Mouse (Mus musculus) heart, embryonic 11.5 days (tissue): ENCODE data around the gene Impg1. TPM values are rescaled to one million over a fixed set of nuclear protein-coding genes. Genes with fewer than 3 reads are reported as not detected.
"Not testable (repeated sequence)": the region's sequence is repeated elsewhere in the genome, so short reads cannot be mapped to it uniquely, and the experiment has no call there.

Source experiments
- ATAC-seq: fragments of 200-750 bp; cut with Nextera tagmentation; replicated peaks from 2 replicates; pipeline ENCODE4 v1.8.0; 2017; ENCODE audit warnings: moderate library complexity; ENCODE audit not compliant: insufficient number of reproducible peaks, low FRiP score, low TSS enrichment
- H3K27ac ChIP-seq: fragments of 300-500 bp; sonication (generic); 2 replicates; pipeline ENCODE4 v1.5.1; 2014; ENCODE audit warnings: mild to moderate bottlenecking, low read depth, low read length
- H3K27me3 ChIP-seq: fragments of 300-500 bp; sonication (generic); 2 replicates; pipeline ENCODE4 v1.6.1; 2014; ENCODE audit warnings: mild to moderate bottlenecking, low read length, mixed read lengths; ENCODE audit not compliant: control insufficient read depth, insufficient read depth
- H3K36me3 ChIP-seq: fragments of 300-500 bp; sonication (generic); 2 replicates; pipeline ENCODE4 v1.6.1; 2014; ENCODE audit warnings: mild to moderate bottlenecking, low read length, moderate library complexity, mixed read lengths; ENCODE audit not compliant: control insufficient read depth, insufficient read depth
- H3K4me1 ChIP-seq: fragments of 300-500 bp; sonication (generic); 2 replicates; pipeline ENCODE4 v1.6.1; 2014; ENCODE audit warnings: low read length; ENCODE audit not compliant: control insufficient read depth, insufficient read depth
- H3K4me2 ChIP-seq: fragments of 300-500 bp; sonication (generic); 2 replicates; pipeline ENCODE4 v1.6.1; 2014; ENCODE audit warnings: mild to moderate bottlenecking, moderate library complexity
- H3K4me3 ChIP-seq: fragments of 300-500 bp; sonication (generic); 2 replicates; pipeline ENCODE4 v1.5.1; 2014; ENCODE audit warnings: low read depth, low read length
- H3K9ac ChIP-seq: fragments of 300-500 bp; sonication (generic); 2 replicates; pipeline ENCODE4 v1.6.1; 2014; ENCODE audit warnings: mild to moderate bottlenecking, low read depth, low read length, moderate library complexity
- H3K9me3 ChIP-seq: fragments of 300-500 bp; sonication (generic); replicated peaks from 2 replicates; pipeline ENCODE4 v1.6.1; 2016; ENCODE audit warnings: low read length; ENCODE audit not compliant: control insufficient read depth
- WGBS: fragments of 180-500 bp; shearing (Covaris S2); extraction: QIAGEN DNeasy Blood & Tissue Kit; methylation state at CpG from one replicate; pipeline ENCODE4 v1.1.7; 2014; ENCODE audit not compliant: insufficient replicate concordance; 5-methylcytosine and 5-hydroxymethylcytosine counted together
- polyA plus RNA-seq: library from polyadenylated mRNA; unstranded; fragments of >200 nt; fragmentation: Nextera tagmentation; extraction: Ambion mirVana; gene quantifications from 2 replicates; pipeline ENCODE4 v1.2.1, GENCODE M21; 2014

Gene Impg1
- polyA plus RNA-seq, 1 experiment from 2014 or later, result 0.14 TPM

DNA sequence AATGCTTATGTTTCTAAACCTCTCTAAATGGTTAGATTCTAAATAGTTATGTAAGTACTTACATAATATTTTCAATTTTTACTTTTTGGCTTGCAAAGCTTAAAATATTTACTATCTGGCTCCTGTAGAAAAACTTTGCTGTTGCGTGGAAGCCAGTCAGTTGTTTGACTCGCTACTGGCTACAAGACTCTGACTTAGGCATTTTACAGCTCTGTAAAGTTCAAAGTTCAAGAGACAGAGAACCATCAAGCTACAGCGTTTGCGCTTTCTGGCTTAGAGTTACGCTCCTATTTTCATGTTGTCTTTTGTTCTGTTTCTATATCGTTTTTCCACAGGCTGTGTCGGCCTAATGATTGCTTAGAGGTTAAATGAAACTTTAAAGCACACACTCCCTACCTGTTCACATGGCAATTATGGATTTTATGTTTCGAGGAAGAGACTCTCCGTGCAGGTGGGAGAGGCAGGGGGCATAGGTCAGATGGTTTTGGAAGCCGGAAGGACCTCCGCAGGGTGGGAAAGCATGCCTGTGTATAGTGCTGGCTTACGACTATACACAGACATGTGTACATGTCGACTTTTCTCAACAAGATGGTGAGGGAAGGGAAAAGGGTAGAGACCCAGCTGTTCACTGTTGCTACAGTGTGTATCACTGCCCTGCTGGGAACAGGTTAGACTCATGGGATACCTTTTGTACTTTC lies 129.5 kb downstream of the Impg1 start:
- Histone ChIP-seq H3K9ac (no peak overlapping the region), H3K9me3 (no peaks in the 10 kb centered on the region), H3K27me3 (no peaks in the 10 kb centered on the region), H3K27ac (no peak overlapping the region), H3K4me1 (no peaks in the 10 kb centered on the region), H3K36me3 (no peaks in the 10 kb centered on the region), H3K4me3 (no peak overlapping the region), H3K4me2 (no peak overlapping the region)
- no peak for ATAC-seq
- WGBS, result 85% methylated on average over 13 of the region's 13 CpGs

DNA sequence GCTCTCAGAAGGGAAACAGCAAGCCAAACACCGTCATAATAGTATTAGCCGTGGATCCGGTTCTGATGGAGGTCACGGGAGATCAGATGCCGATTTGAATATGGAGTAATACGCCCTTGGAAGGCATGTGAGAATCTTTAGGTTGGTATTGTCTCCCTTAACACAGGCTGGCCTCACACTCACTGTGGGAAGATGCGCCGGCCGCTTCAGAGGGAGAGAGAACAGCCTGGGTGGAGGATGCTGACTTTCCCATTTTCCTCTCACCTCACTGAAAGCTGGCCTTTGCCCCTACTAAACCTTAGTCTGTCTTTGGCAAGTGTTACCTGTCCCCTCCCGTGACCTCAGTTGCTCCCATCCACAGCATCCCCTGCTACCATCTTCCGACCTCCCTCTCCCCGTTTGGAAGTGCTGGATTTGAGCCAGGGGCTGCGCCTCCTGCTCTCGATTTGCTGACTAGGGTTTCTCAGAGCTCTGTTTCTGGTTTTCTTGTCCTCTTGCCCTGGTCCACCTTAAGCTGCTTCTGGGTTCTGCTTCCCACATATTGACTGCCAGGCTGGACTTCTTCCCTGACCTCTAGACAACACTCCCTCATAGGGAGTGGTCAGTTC lies 131.2 kb downstream of the Impg1 start:
- Histone ChIP-seq H3K4me1 (no peaks in the 10 kb centered on the region), H3K27me3 (no peaks in the 10 kb centered on the region), H3K36me3 (no peaks in the 10 kb centered on the region), H3K4me3 (no peak overlapping the region), H3K4me2 (no peak overlapping the region), H3K9me3 (no peaks in the 10 kb centered on the region), H3K9ac (no peak overlapping the region), H3K27ac (no peak overlapping the region)
- WGBS, result 70% methylated on average over 14 of the region's 14 CpGs
- ATAC-seq, result no peak

DNA sequence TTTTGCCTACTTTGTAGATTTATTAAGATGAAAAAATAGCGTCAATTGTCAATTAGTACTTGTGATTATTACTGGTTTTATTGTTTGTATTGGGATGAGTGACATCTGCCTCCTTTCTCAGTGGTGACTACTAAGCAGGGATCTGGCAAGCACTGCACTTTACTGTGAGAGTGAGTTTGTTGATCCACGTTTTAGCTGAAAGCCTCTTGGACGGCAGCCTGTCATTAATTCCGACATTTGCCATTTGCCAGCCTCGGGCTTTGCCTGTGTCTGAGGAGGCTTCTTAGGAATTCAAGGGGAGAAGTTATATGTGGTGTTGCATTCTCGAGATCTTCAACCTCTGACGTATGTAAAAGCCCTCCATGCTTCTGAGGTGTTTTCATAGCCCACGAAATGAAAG lies 131.8 kb downstream of the Impg1 start:
- Histone ChIP-seq H3K27ac (no peak overlapping the region), H3K27me3 (no peaks in the 10 kb centered on the region), H3K4me3 (no peak overlapping the region), H3K9ac (no peak overlapping the region), H3K4me2 (no peak overlapping the region), H3K36me3 (no peaks in the 10 kb centered on the region), H3K9me3 (no peaks in the 10 kb centered on the region), H3K4me1 (no peaks in the 10 kb centered on the region)
- ATAC-seq, result no peak
- WGBS, result 48% methylated on average over 8 of the region's 8 CpGs

DNA sequence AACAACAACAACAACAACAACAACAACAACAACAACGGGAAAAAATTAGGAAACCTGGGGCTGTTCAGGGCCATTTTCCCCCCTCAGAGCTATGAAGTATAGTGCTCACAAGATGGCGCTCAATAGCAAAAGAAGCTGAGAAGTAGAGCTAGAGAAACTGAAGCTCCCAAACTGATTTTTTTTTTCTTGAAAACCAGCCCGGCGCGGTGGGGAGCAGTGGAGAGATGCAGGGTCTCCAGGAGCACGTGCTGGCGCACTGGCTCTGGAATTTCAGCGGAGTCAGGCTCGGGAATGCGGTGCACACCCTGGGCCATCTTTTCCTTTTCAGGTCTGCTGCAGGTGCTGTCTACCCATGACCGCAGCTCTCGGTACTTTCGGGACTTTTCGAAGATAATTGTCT lies 133.1 kb downstream of the Impg1 start:
- Histone ChIP-seq H3K9me3 (no peaks in the 10 kb centered on the region), H3K9ac (peak overlapping the region; percentile 50; the same call in 1 of the 2 replicates), H3K36me3 (no peaks in the 10 kb centered on the region), H3K27ac (no peak overlapping the region), H3K4me3 (peak overlapping the region; percentile 32), H3K4me2 (peak overlapping the region; percentile 68), H3K4me1 (no peaks in the 10 kb centered on the region), H3K27me3 (no peaks in the 10 kb centered on the region)
- peak; percentile 57 for ATAC-seq
- WGBS, result 23% methylated on average over 14 of the region's 14 CpGs

DNA sequence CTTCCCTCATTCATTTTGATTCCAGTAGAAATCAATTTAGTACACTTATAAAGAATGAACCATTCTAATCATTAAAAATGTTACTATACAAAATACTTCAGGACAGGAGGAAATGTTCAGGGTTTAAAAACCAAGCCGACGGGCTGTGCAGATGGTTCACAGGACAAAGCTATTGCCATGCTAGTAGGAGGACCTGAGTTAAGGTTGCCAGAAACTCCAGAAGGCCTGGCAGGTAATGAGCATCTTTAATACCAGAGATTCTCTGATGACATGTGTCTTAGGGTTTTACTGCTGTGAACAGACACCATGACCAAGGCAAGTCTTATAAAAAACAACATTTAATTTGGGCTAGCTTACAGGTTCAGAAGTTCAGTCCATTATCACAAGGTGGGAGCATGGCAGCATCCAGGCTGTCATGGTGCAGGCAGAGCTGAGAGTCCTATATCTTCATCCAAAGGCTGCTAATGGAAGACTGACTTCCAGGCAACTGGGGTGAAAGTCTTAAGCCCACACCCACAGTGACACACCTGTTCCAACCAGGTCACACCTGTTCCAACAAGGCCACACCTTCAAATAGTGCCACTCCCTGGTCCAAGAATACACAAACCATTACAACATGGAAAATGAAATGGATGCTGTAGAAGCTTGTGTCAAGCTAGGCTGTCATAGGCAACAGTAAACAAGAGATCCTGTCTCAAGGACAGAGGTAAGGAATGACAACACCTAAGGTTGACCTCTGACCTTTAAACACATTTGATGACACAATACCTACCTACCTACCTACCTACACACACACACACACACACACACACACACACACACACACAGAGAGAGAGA lies 144.0 kb downstream of the Impg1 start:
- H3K4me2 ChIP-seq, ATAC-seq, H3K4me1 ChIP-seq, H3K27ac ChIP-seq, H3K9ac ChIP-seq, H3K36me3 ChIP-seq, H3K9me3 ChIP-seq, H3K27me3 ChIP-seq, H3K4me3 ChIP-seq: not testable (repeated sequence)
- 95% methylated on average over 2 of the region's 2 CpGs for WGBS

DNA sequence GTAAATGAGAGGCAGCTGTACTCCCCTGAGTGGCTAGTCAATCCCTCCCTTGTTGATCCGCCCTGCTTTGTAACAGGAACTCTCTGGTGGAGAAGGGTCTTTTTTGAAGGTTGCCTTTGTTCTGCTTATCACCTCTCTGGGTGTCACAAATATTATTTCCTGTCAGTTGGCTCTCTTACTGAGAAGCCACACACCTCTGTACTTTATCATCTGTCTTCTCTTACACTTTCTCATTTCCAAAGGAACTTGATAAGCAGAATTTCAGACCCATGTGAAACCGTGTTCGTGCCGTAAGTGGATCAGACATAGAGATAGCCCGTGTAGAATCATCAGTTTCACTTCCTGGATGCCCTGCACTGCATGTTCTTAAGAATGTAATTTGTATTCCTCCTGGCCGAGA lies 147.3 kb downstream of the Impg1 start:
- Histone ChIP-seq H3K9me3 (no peaks in the 10 kb centered on the region), H3K4me3 (no peak overlapping the region), H3K9ac (no peak overlapping the region), H3K36me3 (no peaks in the 10 kb centered on the region), H3K4me2 (no peak overlapping the region), H3K27ac (no peak overlapping the region), H3K27me3 (no peaks in the 10 kb centered on the region), H3K4me1 (no peaks in the 10 kb centered on the region)
- 51% methylated on average over 6 of the region's 6 CpGs for WGBS
- ATAC-seq, result no peak

DNA sequence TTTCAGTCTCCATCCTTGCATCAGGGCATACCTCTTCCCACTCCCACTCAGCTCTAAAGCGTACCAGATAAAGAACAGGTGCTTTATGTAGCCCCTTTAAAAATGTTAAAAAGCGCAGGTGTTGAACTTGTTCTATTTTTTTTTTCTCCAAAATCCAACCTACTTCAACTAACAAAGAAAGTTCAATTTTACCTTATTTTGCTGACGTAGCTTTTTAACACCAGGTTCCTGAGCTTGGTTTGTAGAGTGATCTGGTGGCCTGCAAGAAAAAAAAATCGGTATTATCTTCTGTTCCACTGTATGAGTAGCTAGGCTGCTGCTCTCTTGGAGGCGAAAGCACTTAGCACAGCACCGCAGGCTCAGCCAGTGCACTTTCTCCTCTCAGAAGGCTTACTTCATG lies 149.4 kb downstream of the Impg1 start:
- WGBS, result 83% methylated on average over 6 of the region's 6 CpGs
- Histone ChIP-seq H3K4me2 (no peak overlapping the region), H3K4me1 (no peaks in the 10 kb centered on the region), H3K27me3 (no peaks in the 10 kb centered on the region), H3K9ac (no peak overlapping the region), H3K9me3 (no peaks in the 10 kb centered on the region), H3K27ac (no peak overlapping the region), H3K36me3 (no peaks in the 10 kb centered on the region), H3K4me3 (no peak overlapping the region)
- no peak for ATAC-seq

DNA sequence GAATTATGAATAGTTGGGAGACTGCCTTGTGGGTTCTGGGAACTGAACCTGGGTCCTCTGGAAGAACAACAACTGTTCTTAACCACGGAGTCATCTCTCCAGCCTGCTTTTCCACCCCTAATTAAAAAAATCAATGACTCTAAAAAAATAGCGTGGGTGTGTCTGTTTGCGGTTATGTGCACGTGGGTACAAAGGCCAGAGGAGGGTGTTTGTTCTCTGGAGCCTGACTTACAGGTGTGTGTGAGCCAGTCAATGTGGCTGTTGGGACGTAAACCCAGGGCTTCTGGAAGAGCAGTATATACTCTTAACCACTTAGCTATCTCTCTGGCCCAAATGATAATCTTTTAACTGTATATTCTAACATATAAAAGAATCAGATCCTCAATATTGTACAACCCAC lies 151.7 kb downstream of the Impg1 start:
- ATAC-seq, result no peak
- no peaks in the 10 kb centered on the region for H3K4me1 ChIP-seq
- 79% methylated on average over 5 of the region's 5 CpGs for WGBS

More for the DNA sequence above, 151.7 kb downstream of the Impg1 start:
- no peaks in the 10 kb centered on the region for H3K36me3 ChIP-seq
- no peaks in the 10 kb centered on the region for H3K27me3 ChIP-seq
- H3K9ac ChIP-seq, result no peak overlapping the region
- H3K9me3 ChIP-seq, result no peaks in the 10 kb centered on the region
- H3K27ac ChIP-seq, result no peak overlapping the region
- H3K4me3 ChIP-seq, result no peak overlapping the region
- H3K4me2 ChIP-seq, result no peak overlapping the region
